Mouse (Mus musculus) hematopoietic stem cell, adult 5-6 weeks (primary cell): ENCODE data around the gene Tex50. TPM values are rescaled to one million over a fixed set of nuclear protein-coding genes. Genes with fewer than 3 reads are reported as not detected.
A peak's percentile ranks its signal among the peaks of the same experiment; 100 is the strongest.

Source experiments
- ATAC-seq, 2 experiments: fragments of 125-278 bp in 1 of 2; replicated peaks in 1 of 2; 2 replicates each; pipeline ENCODE4 v1.8.0; 2016 to 2017; ENCODE audit warnings: inconsistent platforms in 2 of 2, mild to moderate bottlenecking in 2 of 2, moderate number of reproducible peaks in 2 of 2, low read depth in 1 of 2, moderate TSS enrichment in 1 of 2; ENCODE audit not compliant: low FRiP score in 2 of 2, poor library complexity in 2 of 2, severe bottlenecking in 2 of 2, insufficient read depth in 1 of 2, low TSS enrichment in 1 of 2
- total RNA-seq: library from RNA; stranded (forward); fragments of 172-1452, 232-1000 nt; gene quantifications from 2 replicates; pipeline ENCODE4 v1.2.3, GENCODE M21; 2017

The Tex50 gene
- total RNA-seq, 1 experiment from 2014 or later = not detected

DNA sequence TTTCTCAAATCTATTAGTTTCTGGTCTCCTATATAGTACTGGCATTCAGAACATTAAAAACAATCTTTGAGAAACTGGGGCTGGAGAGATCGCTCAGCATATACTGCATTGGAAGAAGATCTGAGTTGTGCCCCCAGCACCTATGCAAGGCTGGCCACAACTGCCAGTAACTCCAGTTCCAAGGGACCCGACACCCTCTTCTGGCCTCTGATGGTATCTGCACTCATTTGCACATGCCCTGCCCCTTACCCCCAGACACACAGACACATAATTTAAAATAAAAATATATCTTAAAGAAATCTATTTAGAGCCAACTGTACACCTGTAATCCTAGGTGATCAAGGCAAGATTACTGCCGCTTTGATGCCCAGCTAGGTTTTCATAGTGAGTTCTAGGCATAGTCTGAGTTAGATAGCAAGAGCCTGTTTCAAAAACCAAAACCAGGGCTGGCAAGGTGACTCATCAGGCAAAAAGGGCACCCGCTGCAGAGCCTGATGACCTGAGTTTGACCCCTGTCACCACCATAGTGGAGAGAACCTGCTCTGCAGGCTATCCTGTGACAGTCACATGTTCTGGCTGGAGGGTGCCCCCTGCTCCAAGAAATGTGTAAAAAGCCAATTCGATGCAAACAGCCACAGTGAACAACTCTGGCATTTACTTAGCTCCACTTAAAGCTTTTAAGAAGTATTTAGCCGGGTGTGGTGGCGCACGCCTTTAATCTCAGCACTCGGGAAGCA lies 18.9 kb downstream of the Tex50 start:
- no peak for ATAC-seq

DNA sequence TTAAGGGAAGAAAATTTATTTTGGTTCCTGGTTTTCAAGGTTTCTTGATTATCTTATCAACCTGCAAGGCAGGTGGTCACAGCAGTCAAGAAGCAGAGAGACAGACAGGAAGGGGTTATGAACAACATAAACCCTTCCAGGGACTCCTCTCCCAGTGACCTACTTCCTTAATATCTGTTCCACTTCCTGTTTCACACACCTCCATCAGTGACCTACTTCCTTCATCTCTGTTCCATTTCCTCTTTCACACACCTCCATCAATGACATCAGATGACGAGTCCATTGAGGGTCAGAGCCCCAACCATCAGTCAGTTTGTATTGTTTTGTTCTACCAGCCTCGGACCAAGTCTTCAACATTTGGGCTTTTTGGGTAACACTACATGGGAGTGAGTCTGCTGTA lies 19.6 kb downstream of the Tex50 start:
- ATAC-seq = peak in 1 of 2 experiments; percentile 81; a peak in 2 of 4 replicates

DNA sequence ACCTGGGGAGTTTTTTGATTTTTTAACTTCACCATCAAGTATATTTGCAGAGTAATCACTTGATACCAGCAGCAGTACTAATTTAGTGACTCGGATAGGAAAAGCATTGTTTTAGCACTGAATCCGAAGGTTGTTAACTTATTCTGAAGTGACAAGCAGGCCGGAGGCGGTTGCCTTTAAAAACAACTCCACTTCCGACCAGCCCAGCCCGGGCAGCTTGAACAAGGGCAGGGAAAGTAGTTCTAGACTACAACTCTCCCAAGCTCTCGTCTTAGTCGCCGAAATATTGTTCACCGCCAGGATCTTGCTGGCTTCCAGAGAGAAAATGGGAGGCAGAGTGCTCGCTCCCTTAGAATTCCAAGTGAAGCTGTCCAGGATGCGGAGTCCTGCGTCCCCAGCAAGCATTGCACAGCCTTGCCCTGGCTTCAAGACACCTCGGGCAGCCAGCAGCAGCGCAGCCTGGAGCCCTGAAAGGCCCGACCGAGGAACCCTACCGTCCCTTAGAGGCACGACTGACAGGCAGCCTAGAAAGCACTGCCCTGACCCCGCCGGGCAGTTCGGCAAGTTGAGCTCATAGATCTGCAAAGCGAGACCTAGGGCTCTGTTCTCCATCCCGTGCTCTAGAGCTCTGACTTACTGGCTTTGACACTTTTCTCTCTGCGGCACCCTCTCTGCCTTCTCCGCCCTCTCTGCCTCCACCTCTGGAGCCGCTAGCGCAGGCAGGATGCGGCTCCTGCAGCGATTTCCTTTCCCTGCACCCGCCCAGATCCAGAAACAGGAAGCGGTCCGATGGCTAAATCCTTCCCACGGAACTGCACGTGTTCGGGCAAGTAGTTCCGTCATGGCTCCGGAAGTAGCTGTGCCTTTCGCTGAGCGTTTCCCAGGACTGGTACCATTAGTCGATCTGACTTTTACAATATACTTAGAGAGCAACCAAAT lies 28.1 kb downstream of the Tex50 start, which contains the start of gene Klhl20:
Gene Klhl20 (minus strand): TSS at position 786 of the 939 bp plus-strand sequence.
- peak; percentile 98 to 99 for ATAC-seq

DNA sequence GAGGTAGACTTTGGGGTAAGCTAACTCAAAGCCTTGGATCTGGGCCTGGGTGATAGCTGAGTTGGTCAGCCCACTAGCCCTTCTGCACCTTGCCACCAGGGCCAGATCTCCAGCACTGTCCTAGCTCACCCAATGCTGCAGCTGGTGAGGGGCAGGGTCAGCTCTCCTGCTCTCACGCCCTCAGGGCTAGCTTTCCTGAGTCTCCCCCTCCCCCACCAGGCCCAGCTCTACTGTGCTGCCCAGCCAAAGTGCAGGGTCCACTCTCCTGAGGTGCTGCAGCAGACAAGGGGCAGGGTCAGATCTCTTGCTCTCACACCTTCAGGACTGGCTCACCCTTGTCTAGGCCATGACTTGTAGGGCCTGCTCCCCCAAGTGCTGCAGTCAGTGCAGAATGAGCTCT lies 32.7 kb downstream of the Tex50 start:
- no peak for ATAC-seq

DNA sequence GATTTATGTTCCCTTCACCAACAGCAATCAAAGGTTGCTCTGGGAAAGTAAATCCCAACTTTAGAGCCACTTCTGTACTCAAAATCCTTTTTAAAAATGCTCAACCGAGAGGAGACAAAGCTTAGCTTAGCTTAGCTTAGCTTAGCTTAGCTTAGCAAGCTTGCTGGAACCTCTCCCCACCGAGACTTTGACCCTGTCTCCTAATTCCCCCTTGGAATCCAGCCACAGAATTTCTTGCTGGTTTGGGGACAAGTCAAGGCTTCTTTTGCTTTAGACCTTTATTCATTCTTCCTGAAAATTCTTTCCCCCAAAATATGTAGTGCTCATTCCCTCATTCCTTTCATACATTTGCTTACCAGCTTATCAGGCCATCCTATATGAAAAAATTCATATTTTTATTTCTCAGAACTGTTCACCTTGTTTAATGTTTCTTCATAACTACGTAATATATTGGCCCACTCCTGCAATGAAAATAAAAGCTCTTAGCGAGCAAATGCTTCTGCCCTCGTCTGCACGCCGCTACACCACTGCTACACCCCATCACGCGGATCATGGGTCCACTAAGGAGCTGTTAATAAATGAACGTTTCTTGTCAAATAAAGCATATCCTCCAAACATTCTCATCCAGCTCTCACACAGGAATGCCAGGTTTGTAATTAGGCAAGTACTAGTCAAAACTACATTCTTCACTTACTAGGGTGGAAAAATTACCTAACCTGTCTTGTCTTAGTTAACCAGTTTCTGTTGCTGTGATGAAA lies 36.3 kb downstream of the Tex50 start:
- ATAC-seq = no peak

DNA sequence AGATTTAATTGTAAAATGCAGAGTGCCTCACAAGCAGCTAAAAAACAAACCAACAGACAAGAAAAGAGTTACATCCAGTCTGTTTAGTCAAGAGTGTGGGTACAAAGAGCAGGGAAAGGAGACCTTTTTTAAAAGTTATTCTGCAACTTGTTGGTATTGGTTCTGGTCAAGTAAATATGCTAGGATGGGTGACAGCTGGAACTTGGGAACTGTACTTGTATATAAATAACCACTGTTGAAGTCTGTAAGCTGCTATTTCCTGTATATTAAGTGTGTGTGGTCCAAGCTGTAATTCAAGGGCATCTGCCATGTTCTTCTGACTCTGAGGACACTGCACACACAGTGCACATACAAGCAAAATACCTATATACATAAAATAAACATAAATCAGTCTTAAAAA lies 44.5 kb downstream of the Tex50 start:
- ATAC-seq = no peak

DNA sequence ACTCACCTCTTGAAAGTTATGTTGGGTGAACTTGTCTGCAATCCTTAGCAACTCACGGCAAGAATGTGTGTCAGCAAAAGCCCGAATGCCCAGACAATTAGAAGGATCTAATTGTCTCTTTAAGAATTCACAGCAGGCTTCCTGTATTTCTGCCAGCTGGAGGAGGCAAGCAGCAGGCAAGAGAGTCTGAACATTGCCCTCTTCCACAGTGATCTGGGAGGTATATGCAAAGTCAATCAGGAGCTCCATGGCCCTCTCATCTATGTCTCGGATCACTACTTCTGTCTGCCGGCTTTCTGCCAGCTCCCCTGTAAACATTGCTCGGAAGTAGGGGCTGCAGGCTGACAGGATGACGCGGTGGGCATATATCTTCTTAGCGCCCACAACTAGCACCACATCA lies 49.9 kb downstream of the Tex50 start:
- ATAC-seq = no peak

Other genes with a start within 250 kb of the Tex50 start
- 1.0 and 2.3 TPM in 2 replicates for gene Serpinc1, start 180.7 kb downstream of the Tex50 start, total RNA-seq
- gene Zbtb37, start 124.5 kb downstream of the Tex50 start, total RNA-seq = 8.7 and 11.8 TPM in 2 replicates
- 29.7 and 35.8 TPM in 2 replicates for gene Dars2, start 88.7 kb downstream of the Tex50 start, total RNA-seq
- 6.2 and 7.2 TPM in 2 replicates for gene Cenpl, start 88.6 kb downstream of the Tex50 start, total RNA-seq
- gene Klhl20, start 27.8 kb downstream of the Tex50 start, total RNA-seq = 22.5 and 22.8 TPM in 2 replicates
- not detected in 2 replicates for gene Ankrd45, start 16.6 kb downstream of the Tex50 start, total RNA-seq
- 432 and 477 TPM in 2 replicates for gene Prdx6, start 91.9 kb upstream of the Tex50 start, total RNA-seq
- 1.4 and 2.9 TPM in 2 replicates for gene Tnfsf4, start 236.1 kb upstream of the Tex50 start, total RNA-seq